Mouse (Mus musculus) left cerebral cortex, postnatal 10 days (tissue): ENCODE measurements around the gene Phtf2. TPM values are rescaled to one million over a fixed set of nuclear protein-coding genes. Genes with fewer than 3 reads are reported as not detected.
"Not testable (repeated sequence)": the region's sequence is repeated elsewhere in the genome, so short reads cannot be mapped to it uniquely, and the experiment has no call there.

ENCODE experiments used
- DNase-seq, 2 experiments: peaks; one replicate each; pipeline ENCODE4 v3.0.0; 2021 to 2022; ENCODE audit warnings: low spot score in 2 of 2, mixed read lengths in 1 of 2; ENCODE audit errors: extremely low spot score in 1 of 2
- intact Hi-C: fragments of 180-260 bp; cut with DNase I; formaldehyde crosslinking; loops from one replicate; pipeline ENCODE4 v1.15.1; 2025
- total RNA-seq, 2 experiments: library from RNA; stranded (reverse); gene quantifications; 2 replicates each; pipeline ENCODE4 v1.2.3; 2021

Phtf2 gene
- total RNA-seq, 2 experiments from 2014 or later: 23.4 to 28.1 TPM

- intact Hi-C loops: no loop called here
- DNase-seq: no peak
Observed at GRCm38 (mm10) chr5:20738795-20739194, 143.1 kb downstream of the Phtf2 start.

- DNase-seq, intact Hi-C loops: not testable (repeated sequence)
Observed at GRCm38 (mm10) chr5:20723226-20723625, 158.7 kb downstream of the Phtf2 start.

- intact Hi-C loops: no loop called here
- peak; percentile 14 to 29 for DNase-seq
Observed at GRCm38 (mm10) chr5:20720201-20720900, 161.6 kb downstream of the Phtf2 start.

GRCm38 (mm10) chr5:20715980-20716379, 165.9 kb downstream of the Phtf2 start:
- DNase-seq, intact Hi-C loops: not testable (repeated sequence)

- intact Hi-C loops, DNase-seq: not testable (repeated sequence)
Observed at GRCm38 (mm10) chr5:20714619-20715018, 167.3 kb downstream of the Phtf2 start.

GRCm38 (mm10) chr5:20710845-20711244, 171.1 kb downstream of the Phtf2 start:
- DNase-seq, intact Hi-C loops: not testable (repeated sequence)

Other genes starting within 250 kb of the Phtf2 start
- gene Tmem60, start 67 bp upstream of the Phtf2 start, total RNA-seq: 10 to 100 TPM; 22.7 to 23.7 TPM
- 10 to 100 TPM; 14.1 to 14.6 TPM for gene Rsbn1l, start 74.3 kb upstream of the Phtf2 start, total RNA-seq
- 10 to 100 TPM; 38.3 to 41.1 TPM for gene Ptpn12, start 173.8 kb upstream of the Phtf2 start, total RNA-seq